Mouse (Mus musculus): Measurements from ENCODE around the gene Dnajc14.
A peak's percentile ranks its signal among the peaks of the same experiment; 100 is the strongest.
"Not testable (repeated sequence)": the region's sequence is repeated elsewhere in the genome, so short reads cannot be mapped to it uniquely, and the experiment has no call there.

Gene Dnajc14

DNA sequence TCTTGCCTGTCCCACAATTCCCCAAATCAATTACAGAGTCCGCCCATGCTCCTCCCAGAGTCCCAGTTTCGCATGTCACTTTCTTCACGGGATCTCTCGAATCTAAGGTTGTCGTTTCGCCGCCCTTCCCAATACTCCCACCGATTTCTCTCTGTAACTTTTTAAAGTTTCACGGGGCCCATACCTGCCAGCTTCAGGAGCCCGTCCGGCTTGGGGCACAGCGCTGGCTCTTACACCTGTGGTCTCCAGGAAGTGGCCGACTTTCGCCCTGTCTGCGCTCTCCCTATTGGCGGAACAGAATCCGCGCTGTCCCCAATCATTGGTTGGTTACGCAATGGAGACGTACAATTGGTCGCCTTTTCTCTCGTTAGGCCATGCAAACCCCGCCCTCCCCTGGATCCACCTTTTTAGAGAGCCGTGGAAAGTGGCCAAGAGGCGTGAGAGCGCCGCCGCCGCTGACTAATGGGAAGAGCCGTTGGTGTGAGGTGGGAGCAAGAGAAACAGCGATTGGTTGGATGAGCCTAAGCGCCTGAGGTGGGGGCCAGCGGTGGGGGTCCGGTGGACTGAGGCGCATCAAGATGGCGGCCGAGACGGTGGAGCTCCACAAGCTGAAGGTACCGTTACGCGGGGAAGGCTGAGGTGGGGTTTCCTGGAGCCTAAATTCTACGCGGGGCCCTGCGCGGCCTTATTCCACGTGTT is 17.6 kb downstream of the Dnajc14 start, which contains the start of gene Ormdl2:
Gene Ormdl2, minus strand, starts transcription at position 288 of the 699 bp plus-strand sequence.
- peak; percentile 99 for DNase-seq (ENCODE audit: extremely low spot score)

DNA sequence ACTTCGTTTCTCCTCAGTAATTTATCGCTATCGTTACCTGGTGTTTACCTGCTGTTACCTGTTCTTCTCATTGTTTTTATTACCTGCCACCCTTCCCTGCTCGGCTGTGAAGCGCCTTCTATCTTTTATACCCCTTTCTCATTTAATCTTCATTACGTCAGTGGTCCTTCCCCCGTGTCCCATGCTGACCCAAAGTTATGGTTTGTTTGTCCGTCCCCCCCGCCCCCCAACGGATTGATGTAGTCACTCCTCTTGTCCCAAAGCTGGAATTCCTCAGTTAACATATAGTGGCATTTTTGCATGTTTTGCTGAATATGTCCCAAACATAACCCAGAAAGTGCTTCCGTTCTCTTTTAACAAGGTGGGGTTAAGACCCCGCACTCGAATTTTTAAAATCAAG is 18.3 kb downstream of the Dnajc14 start:
- no peak for DNase-seq (ENCODE audit: extremely low spot score)

DNA sequence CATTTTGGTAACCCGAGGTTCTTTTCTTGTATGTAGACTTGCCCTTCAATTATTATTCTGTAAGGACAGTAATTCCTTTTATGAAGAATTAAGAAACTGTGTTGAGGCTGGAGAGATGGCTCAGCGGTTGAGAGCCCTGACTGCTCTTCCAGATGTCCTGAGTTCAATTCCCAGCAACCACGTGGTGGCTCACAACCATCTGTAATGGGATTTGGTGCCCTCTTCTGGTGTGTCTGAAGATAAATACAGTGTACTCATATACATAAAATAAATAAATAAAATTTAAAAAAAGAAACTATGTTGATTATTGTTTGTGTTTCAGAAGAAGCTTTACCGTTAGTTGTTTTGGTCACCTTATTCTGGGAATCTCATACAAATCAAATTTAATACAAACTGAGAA is 19.2 kb downstream of the Dnajc14 start:
- not testable (repeated sequence) for DNase-seq (ENCODE audit: extremely low spot score)

DNA sequence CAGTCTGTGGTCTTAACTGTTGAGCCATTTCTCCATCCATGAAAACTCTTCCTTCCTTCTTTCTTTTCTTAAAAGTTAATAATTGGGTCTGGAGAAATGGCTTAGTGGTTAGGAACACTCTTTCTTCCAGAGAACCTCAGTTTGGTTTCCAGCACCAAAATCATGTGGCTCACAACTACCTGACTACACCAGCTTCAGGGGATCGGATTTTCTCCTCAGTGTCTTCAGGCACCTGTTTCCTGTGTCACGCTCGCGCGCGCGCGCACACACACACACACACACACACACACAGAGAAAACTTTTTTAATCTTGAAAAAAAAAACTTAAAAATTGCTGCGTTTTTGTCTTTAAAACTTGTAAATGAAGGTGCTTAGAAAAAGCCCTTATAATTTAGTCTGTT is 20.0 kb downstream of the Dnajc14 start:
- no peak for DNase-seq (ENCODE audit: extremely low spot score)

DNA sequence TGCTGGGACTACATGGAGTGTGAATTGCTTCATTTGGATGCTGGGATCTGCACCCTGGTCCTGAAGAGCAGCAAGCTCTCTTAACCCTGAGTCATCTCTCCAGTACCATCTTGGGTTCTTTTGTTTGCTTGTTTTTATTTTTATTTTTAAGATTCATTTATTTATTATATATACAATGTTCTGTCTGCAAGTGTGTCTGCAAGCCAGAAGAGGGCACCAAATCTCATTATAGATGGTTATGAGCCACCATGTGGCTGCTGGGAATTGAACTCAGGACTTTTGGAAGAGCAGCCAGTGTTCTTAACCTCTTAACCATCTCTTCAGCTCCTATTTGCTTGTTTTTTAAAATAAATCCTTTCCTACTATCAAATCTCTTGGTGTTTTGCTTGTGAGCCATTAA is 33.5 kb downstream of the Dnajc14 start:
- DNase-seq (ENCODE audit: extremely low spot score), result no peak

DNA sequence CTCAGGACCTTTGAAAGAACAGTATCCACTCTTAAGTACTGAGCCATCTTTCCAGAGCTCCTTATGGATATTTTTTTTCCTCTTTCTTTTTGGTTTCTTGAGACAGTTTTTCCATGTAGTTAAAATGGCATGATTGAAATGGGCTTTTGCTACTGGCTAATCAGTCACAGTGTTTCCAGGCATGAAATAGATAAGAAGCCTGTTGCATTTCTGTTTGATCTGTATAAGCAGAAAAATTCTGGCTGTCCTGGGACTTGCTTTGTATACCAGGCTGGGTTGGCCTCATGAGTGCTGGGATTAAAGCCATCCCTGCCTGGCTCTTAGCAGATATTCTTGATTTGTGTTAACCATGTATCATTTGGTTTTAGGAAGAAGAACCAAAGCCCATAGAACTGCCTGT is 35.6 kb downstream of the Dnajc14 start:
- no peak for DNase-seq (ENCODE audit: extremely low spot score)

DNA sequence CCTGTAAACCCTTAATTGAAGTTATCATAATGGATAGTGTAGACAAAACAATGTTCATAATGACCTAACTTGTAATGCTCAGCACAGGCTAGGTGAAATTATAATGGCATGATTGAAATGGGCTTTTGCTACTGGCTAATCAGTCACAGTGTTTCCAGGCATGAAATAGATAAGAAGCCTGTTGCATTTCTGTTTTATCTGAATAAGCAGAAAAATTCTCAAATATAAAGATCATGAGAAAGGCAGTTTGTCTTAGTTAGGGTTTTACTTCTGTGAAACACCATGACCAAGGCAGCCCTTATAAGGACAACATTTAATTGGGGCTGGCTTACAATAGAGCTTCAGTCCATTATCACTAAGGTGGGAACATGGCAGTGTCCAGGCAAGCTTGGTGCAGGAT is 36.8 kb downstream of the Dnajc14 start:
- no peak for DNase-seq (ENCODE audit: extremely low spot score)

DNA sequence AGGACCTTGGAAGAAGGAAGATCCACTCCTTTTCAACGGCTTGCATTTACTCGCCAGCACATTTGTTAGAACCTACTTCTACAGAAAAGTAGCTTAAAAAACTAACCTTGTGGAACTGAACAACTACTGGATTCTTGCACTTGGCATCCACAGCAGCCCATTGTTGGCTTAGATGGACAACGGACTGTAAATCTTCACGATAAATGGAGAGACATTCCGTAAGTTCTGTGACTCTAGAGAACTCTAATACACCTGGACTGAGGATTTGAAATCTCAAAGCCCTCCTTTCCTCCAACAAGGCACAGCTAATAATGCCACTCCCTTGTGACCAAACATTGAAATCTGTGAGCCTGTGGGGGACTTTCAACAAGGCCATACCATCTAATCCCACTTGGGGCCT is 39.4 kb downstream of the Dnajc14 start:
- no peak for DNase-seq (ENCODE audit: extremely low spot score)

DNA sequence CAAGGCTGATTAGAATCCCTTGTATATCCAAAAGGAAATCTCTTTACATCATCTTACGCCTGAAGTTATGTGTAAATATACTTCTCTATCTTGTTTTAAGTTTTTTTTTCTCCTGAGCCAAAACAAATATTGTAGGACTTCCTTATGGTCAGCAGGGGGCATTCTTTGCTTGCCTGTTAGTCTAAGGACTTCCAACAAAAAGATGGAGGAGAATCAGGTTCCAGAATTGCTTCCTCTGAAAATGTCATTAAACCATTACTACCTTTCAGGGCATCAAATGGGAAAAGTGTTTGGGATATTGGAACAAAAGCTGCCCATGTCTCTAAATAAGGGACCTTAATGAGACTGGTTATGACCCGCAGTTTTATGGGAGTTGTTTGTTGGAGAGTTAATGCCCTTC is 41.7 kb downstream of the Dnajc14 start:
- DNase-seq (ENCODE audit: extremely low spot score), result no peak

DNA sequence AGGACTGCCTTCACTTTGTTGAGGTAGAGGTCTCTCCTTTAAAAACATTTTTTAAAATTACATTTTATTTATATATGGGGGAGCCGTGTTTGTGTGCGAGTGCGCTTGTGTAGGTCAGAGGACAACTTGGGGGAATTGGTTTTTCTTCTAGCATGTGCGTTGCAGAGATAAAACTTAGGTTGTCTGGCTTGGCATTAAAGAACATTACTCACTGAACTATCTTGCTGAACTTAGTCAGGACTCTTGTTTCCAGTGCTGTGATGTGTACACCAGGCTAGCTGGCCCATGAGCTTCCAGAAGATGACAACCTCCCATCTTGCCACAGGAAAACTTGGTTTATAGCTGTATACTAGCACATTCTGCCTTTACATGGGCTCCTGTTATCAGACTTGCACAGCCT is 42.8 kb downstream of the Dnajc14 start:
- DNase-seq (ENCODE audit: extremely low spot score), result no peak

DNA sequence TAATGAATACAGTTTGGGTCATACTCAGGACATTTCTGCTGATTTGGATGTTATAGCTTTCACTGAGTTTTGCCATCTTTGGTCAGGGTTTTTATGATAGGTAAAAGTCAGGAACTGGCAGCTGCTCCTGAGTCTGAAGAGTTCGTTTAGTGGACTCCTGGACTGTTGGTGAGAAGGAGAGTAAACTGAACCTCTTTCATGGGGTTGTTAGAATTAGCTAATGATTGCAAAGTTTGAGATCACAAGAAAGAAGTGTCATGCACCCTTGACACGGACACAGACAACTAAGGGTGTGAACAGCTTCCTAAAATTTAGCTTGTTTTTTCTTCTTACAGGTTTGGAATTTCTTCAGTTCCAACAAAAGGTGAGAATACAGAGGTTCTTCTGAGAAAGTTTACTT is 44.6 kb downstream of the Dnajc14 start:
- DNase-seq (ENCODE audit: extremely low spot score), result no peak

DNA sequence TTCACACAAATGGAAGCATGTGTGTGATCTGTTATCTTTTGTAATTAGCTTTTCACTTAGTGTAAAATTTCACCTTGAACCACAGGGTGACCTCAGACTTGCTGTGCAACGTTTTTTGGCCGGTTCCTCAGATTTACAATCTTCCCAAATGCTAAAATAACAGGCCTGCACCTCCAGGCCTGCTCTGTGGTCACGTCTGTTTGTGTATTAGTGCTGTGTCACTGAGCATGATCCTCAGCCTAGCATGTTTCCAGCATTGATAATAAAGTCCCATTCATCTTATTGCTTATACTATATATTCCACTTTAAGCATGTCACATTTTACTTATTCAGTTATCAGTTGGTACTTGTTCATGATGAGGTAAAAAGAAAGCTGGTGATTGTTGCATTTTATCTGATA is 46.5 kb downstream of the Dnajc14 start:
- no peak for DNase-seq (ENCODE audit: extremely low spot score)

DNA sequence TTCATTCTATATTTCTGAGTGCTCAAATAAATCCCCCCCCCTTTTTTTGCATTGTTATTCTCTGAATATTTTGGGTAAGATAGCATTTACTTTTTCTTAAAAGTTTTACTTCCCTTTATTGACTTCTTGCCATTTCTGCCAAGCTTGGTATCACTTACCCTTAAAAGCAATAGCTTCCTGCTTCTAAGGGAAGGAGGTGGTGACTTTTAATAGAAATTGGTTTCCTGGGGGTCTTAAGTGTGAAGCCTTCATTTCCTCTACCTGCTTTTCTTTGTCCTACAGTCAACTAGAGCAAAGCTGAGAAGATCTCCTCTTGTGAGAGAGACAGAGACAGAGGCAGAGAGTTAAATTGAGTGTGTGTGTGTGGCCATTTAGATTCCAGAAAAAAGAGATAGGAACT is 57.3 kb downstream of the Dnajc14 start:
- DNase-seq (ENCODE audit: extremely low spot score), result no peak

DNA sequence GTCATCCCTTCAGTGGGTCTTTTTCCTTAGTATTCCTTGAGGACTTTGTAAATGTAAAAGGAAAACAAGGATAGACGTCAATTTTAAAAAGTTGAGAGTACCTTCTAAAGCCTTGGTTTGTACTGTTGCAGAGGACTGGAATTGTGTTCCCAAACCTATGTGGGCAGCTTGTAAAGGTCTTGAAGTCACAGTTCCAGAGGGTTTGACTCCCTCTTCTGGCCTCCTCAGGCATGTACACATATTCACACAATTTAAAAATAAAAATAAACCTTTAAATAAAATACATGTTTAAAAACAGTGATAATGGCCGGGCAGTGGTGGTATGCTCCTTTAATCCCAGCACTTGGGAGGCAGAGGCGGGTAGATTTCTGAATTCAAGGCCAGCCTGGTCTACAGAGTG is 62.2 kb downstream of the Dnajc14 start:
- DNase-seq (ENCODE audit: extremely low spot score), result no peak

DNA sequence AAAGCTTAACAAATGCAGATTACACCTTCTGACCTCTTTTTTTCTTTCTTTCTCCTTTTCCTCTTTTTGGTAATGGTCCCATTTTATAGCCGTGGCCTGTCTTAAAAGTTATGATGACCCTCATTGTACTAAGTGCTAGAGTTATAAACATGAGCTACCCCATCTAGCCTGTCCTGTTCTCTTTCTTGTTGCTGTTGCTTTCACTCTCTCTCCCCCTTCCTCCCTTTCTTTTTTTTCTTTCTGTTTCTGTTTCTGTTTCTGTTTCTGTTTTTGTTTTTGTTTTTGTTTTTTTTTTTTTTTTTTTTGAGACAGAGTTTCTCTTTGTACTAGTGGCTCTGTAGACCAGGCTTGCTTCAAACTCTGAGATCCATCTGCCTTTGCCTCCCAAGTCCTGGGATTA is 62.7 kb downstream of the Dnajc14 start:
- DNase-seq (ENCODE audit: extremely low spot score), result no peak
